Mouse (Mus musculus) hindbrain, embryonic 11.5 days (tissue): Measurements from ENCODE around the gene Bpifb9a. TPM values are rescaled to one million over a fixed set of nuclear protein-coding genes. Genes with fewer than 3 reads are reported as not detected.
"Not testable (repeated sequence)": the region's sequence is repeated elsewhere in the genome, so short reads cannot be mapped to it uniquely, and the experiment has no call there.

Experiments used
- ATAC-seq: fragments of 200-750 bp; cut with Nextera tagmentation; 2 replicates; pipeline ENCODE4 v1.8.0; 2017; ENCODE audit warnings: mild to moderate bottlenecking, moderate TSS enrichment, moderate library complexity; ENCODE audit not compliant: low FRiP score
- DNase-seq: peaks from one replicate; pipeline ENCODE4 v3.0.0-alpha.2; 2015; ENCODE audit warnings: low spot score
- H3K27ac ChIP-seq: fragments of 300-500 bp; sonication (generic); 2 replicates; pipeline ENCODE4 v1.5.1; 2014; ENCODE audit warnings: mild to moderate bottlenecking, low read depth, low read length
- H3K27me3 ChIP-seq: fragments of 300-500 bp; sonication (generic); 2 replicates; pipeline ENCODE4 v1.6.1; 2014; ENCODE audit warnings: mild to moderate bottlenecking, low read length, moderate library complexity, mixed read lengths; ENCODE audit not compliant: control insufficient read depth, insufficient read depth
- H3K36me3 ChIP-seq: fragments of 300-500 bp; sonication (generic); 2 replicates; pipeline ENCODE4 v1.6.1; 2014; ENCODE audit warnings: mild to moderate bottlenecking, low read length, moderate library complexity, mixed read lengths; ENCODE audit not compliant: control insufficient read depth, insufficient read depth
- H3K4me1 ChIP-seq: fragments of 300-500 bp; sonication (generic); replicated peaks from 2 replicates; pipeline ENCODE4 v1.6.1; 2014; ENCODE audit warnings: low read length, mixed read lengths; ENCODE audit not compliant: control insufficient read depth, insufficient read depth
- H3K4me2 ChIP-seq: fragments of 300-500 bp; sonication (generic); replicated peaks from 2 replicates; pipeline ENCODE4 v1.6.1; 2014; ENCODE audit warnings: mild to moderate bottlenecking, low read depth, low read length
- H3K4me3 ChIP-seq: fragments of 300-500 bp; sonication (generic); 2 replicates; pipeline ENCODE4 v1.5.1; 2014; ENCODE audit warnings: low read depth, low read length
- H3K9ac ChIP-seq: fragments of 300-500 bp; sonication (generic); 2 replicates; pipeline ENCODE4 v1.6.1; 2014; ENCODE audit warnings: low read depth, low read length
- H3K9me3 ChIP-seq: fragments of 300-500 bp; sonication (generic); 2 replicates; pipeline ENCODE4 v1.6.1; 2016; ENCODE audit warnings: low read length; ENCODE audit not compliant: control insufficient read depth
- WGBS: fragments of 180-500 bp; shearing (Covaris S2); extraction: QIAGEN DNeasy Blood & Tissue Kit; methylation state at CpG from one replicate; pipeline ENCODE4 v1.1.7; 2014; 5-methylcytosine and 5-hydroxymethylcytosine counted together
- polyA plus RNA-seq: library from polyadenylated mRNA; unstranded; fragments of >200 nt; fragmentation: Nextera tagmentation; extraction: Ambion mirVana; gene quantifications from 2 replicates; pipeline ENCODE4 v1.2.1, GENCODE M21; 2014

Bpifb9a gene
- polyA plus RNA-seq, 1 experiment from 2014 or later: not detected

GRCm38 (mm10) chr2:154227830-154228229 is 29.8 kb upstream of the Bpifb9a start:
- peaks cover 6% of the 10 kb centered on the region for H3K4me1 ChIP-seq
- H3K27ac ChIP-seq: no peak overlapping the region
- H3K9ac ChIP-seq: no peak overlapping the region
- H3K4me2 ChIP-seq: no peak overlapping the region
- ATAC-seq (no peak), DNase-seq (no peak)
- no peaks in the 10 kb centered on the region for H3K9me3 ChIP-seq
- 90% methylated on average over 5 of the region's 5 CpGs for WGBS
- no peaks in the 10 kb centered on the region for H3K36me3 ChIP-seq
- no peak overlapping the region for H3K4me3 ChIP-seq
- no peaks in the 10 kb centered on the region for H3K27me3 ChIP-seq

DNA sequence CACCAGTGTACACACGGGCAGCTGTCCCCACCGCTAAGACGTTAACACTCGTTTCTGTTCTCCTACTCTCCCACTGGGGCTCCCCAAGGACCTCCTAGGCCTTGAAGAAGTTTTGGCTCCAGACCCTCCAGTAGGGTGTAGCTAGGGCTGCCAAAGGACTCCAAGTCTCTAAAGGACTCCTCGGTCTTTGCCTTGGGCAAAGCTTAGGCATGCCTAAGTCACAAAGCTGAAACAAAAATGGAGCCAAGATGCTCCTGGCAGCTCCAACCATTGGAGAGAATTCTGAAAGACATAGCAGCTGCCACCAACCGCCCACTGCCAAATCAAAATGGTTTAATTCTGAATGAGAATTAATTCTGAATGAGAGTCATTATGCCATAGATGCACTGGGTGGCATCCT is 24.2 kb upstream of the Bpifb9a start:
- Histone ChIP-seq H3K9ac (no peak overlapping the region), H3K27ac (no peak overlapping the region), H3K36me3 (no peaks in the 10 kb centered on the region), H3K4me1 (no peaks in the 10 kb centered on the region), H3K9me3 (no peaks in the 10 kb centered on the region), H3K4me2 (no peak overlapping the region), H3K27me3 (no peaks in the 10 kb centered on the region), H3K4me3 (no peak overlapping the region)
- WGBS: 90% methylated on average over 6 of the region's 6 CpGs
- DNase-seq (no peak), ATAC-seq (no peak)

- H3K27ac ChIP-seq: no peak overlapping the region
- H3K9me3 ChIP-seq: no peaks in the 10 kb centered on the region
- ATAC-seq: no peak
- H3K36me3 ChIP-seq: no peaks in the 10 kb centered on the region
- H3K4me2 ChIP-seq: no peak overlapping the region
- no peak overlapping the region for H3K9ac ChIP-seq
- 93% methylated on average over 6 of the region's 6 CpGs for WGBS
- H3K4me1 ChIP-seq: no peaks in the 10 kb centered on the region
- H3K4me3 ChIP-seq: no peak overlapping the region
- DNase-seq: no peak
- H3K27me3 ChIP-seq: no peaks in the 10 kb centered on the region
Observed at GRCm38 (mm10) chr2:154240771-154241170, 16.9 kb upstream of the Bpifb9a start.

GRCm38 (mm10) chr2:154242726-154243125 is 14.9 kb upstream of the Bpifb9a start:
- not testable (repeated sequence) for H3K4me1 ChIP-seq, DNase-seq, H3K4me3 ChIP-seq, H3K27me3 ChIP-seq, H3K27ac ChIP-seq, H3K36me3 ChIP-seq, ATAC-seq, H3K4me2 ChIP-seq, H3K9me3 ChIP-seq, H3K9ac ChIP-seq
- 93% methylated on average over 11 of the region's 12 CpGs for WGBS

GRCm38 (mm10) chr2:154243356-154244036 is 14.2 kb upstream of the Bpifb9a start:
- no peak overlapping the region for H3K4me2 ChIP-seq
- H3K27me3 ChIP-seq: no peaks in the 10 kb centered on the region
- H3K4me1 ChIP-seq: no peaks in the 10 kb centered on the region
- no peak for ATAC-seq
- DNase-seq: no peak
- H3K9ac ChIP-seq: no peak overlapping the region
- H3K4me3 ChIP-seq: no peak overlapping the region
- no peaks in the 10 kb centered on the region for H3K9me3 ChIP-seq
- H3K36me3 ChIP-seq: no peaks in the 10 kb centered on the region
- no peak overlapping the region for H3K27ac ChIP-seq
- WGBS: 90% methylated on average over 10 of the region's 10 CpGs

- no peaks in the 10 kb centered on the region for H3K9me3 ChIP-seq
- DNase-seq (no peak), ATAC-seq (no peak)
- no peak overlapping the region for H3K9ac ChIP-seq
- WGBS: 89% methylated on average over 5 of the region's 5 CpGs
- H3K27me3 ChIP-seq: no peaks in the 10 kb centered on the region
- no peaks in the 10 kb centered on the region for H3K36me3 ChIP-seq
- no peak overlapping the region for H3K4me2 ChIP-seq
- H3K4me3 ChIP-seq: no peak overlapping the region
- H3K4me1 ChIP-seq: no peaks in the 10 kb centered on the region
- no peak overlapping the region for H3K27ac ChIP-seq
Observed at GRCm38 (mm10) chr2:154245322-154245721, 12.3 kb upstream of the Bpifb9a start.

GRCm38 (mm10) chr2:154255254-154255653 is 2.4 kb upstream of the Bpifb9a start:
- not testable (repeated sequence) for H3K27ac ChIP-seq, H3K4me2 ChIP-seq, H3K36me3 ChIP-seq, H3K4me3 ChIP-seq, H3K9ac ChIP-seq, H3K9me3 ChIP-seq, ATAC-seq, H3K27me3 ChIP-seq, DNase-seq, H3K4me1 ChIP-seq
- WGBS: 84% methylated on average over 2 of the region's 4 CpGs

DNA sequence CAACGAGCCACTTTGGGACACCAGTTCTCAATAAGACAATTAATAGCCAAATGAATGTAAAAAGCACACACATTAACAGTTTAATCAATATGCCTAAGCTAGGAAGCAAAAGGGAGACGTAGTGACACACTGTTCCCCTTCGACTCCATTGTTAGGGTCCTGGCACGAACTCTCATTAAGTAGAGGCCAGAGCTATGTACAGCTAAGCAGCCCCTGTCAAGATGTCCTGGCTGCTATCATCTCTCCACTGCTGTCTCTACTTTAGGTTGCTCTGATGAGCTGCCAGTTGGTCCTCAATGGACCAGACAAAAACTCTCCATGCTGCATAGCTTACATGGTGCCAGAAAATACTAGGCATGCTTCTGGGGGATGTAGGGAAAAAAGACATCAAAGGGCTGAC is 1.9 kb upstream of the Bpifb9a start:
- H3K9me3 ChIP-seq: no peaks in the 10 kb centered on the region
- H3K27me3 ChIP-seq: no peaks in the 10 kb centered on the region
- no peak overlapping the region for H3K4me3 ChIP-seq
- DNase-seq: no peak
- H3K9ac ChIP-seq: no peak overlapping the region
- 90% methylated on average over 4 of the region's 4 CpGs for WGBS
- no peak for ATAC-seq
- no peaks in the 10 kb centered on the region for H3K4me1 ChIP-seq
- no peak overlapping the region for H3K4me2 ChIP-seq
- H3K27ac ChIP-seq: no peak overlapping the region
- no peaks in the 10 kb centered on the region for H3K36me3 ChIP-seq

GRCm38 (mm10) chr2:154264397-154264796 is 6.7 kb downstream of the Bpifb9a start:
- not testable (repeated sequence) for H3K36me3 ChIP-seq, H3K9ac ChIP-seq, H3K4me1 ChIP-seq, H3K27ac ChIP-seq, H3K4me3 ChIP-seq, ATAC-seq, H3K4me2 ChIP-seq, H3K27me3 ChIP-seq, H3K9me3 ChIP-seq, DNase-seq
- 75% methylated on average over 3 of the region's 3 CpGs for WGBS
